Mouse (Mus musculus) midbrain, embryonic 16.5 days (tissue): ENCODE measurements around the gene Lce3e. TPM values are rescaled to one million over a fixed set of nuclear protein-coding genes. Genes with fewer than 3 reads are reported as not detected.

Source experiments
- ATAC-seq: fragments of 200-750 bp; cut with Nextera tagmentation; 2 replicates; pipeline ENCODE4 v1.8.0; 2017; ENCODE audit warnings: moderate TSS enrichment
- H3K27ac ChIP-seq: fragments of 300-500 bp; sonication (generic); 2 replicates; pipeline ENCODE4 v1.5.1; 2014; ENCODE audit warnings: mild to moderate bottlenecking, low read length, mixed read lengths
- H3K27me3 ChIP-seq: fragments of 300-500 bp; sonication (generic); 2 replicates; pipeline ENCODE4 v1.6.1; 2014; ENCODE audit warnings: low read depth, low read length, mixed read lengths; ENCODE audit not compliant: control insufficient read depth, insufficient read depth
- H3K36me3 ChIP-seq: fragments of 300-500 bp; sonication (generic); 2 replicates; pipeline ENCODE4 v1.6.1; 2014; ENCODE audit warnings: mild to moderate bottlenecking, low read length, moderate library complexity, mixed read lengths; ENCODE audit not compliant: control insufficient read depth, insufficient read depth
- H3K4me1 ChIP-seq: fragments of 300-500 bp; sonication (generic); 2 replicates; pipeline ENCODE4 v1.6.1; 2014; ENCODE audit warnings: mild to moderate bottlenecking, low read length, mixed read lengths; ENCODE audit not compliant: control insufficient read depth, insufficient read depth
- H3K4me2 ChIP-seq: fragments of 300-500 bp; sonication (generic); 2 replicates; pipeline ENCODE4 v1.6.1; 2014; ENCODE audit warnings: mild to moderate bottlenecking, low read length, mixed read lengths
- H3K4me3 ChIP-seq: fragments of 300-500 bp; sonication (generic); 2 replicates; pipeline ENCODE4 v1.5.1; 2014; ENCODE audit warnings: low read depth, mild to moderate bottlenecking, low read length, moderate library complexity, mixed read lengths
- H3K9ac ChIP-seq: fragments of 300-500 bp; sonication (generic); 2 replicates; pipeline ENCODE4 v1.6.1; 2014; ENCODE audit warnings: low read depth, low read length, mixed read lengths
- H3K9me3 ChIP-seq: fragments of 300-500 bp; sonication (generic); replicated peaks from 2 replicates; pipeline ENCODE4 v1.6.1; 2014; ENCODE audit warnings: mild to moderate bottlenecking, low read length, mixed read lengths; ENCODE audit not compliant: control insufficient read depth, poor library complexity, severe bottlenecking
- WGBS: fragments of 180-500 bp; shearing (Covaris S2); extraction: QIAGEN DNeasy Blood & Tissue Kit; methylation state at CpG from one replicate; pipeline ENCODE4 v1.1.7; 2014; 5-methylcytosine and 5-hydroxymethylcytosine counted together
- polyA plus RNA-seq: library from polyadenylated mRNA; unstranded; fragments of >200 nt; fragmentation: Nextera tagmentation; extraction: Ambion mirVana; gene quantifications from 2 replicates; pipeline ENCODE4 v1.2.1, GENCODE M21; 2015

Lce3e gene
- polyA plus RNA-seq, 1 experiment from 2014 or later: not detected

- Histone ChIP-seq H3K27me3 (no peaks in the 10 kb centered on the region), H3K27ac (no peak overlapping the region), H3K4me1 (no peaks in the 10 kb centered on the region), H3K4me2 (no peak overlapping the region), H3K4me3 (no peak overlapping the region), H3K36me3 (no peaks in the 10 kb centered on the region), H3K9me3 (no peaks in the 10 kb centered on the region), H3K9ac (no peak overlapping the region)
- WGBS: 88% methylated on average over 3 of the region's 3 CpGs
- no peak for ATAC-seq
Observed at GRCm38 (mm10) chr3:93000621-93001020, 33.8 kb downstream of the Lce3e start.

- Histone ChIP-seq H3K4me3 (no peak overlapping the region), H3K27me3 (no peaks in the 10 kb centered on the region), H3K9me3 (no peaks in the 10 kb centered on the region), H3K4me2 (no peak overlapping the region), H3K36me3 (no peaks in the 10 kb centered on the region), H3K9ac (no peak overlapping the region), H3K27ac (no peak overlapping the region), H3K4me1 (no peaks in the 10 kb centered on the region)
- ATAC-seq: no peak
- WGBS: 74% methylated on average over 4 of the region's 4 CpGs
Observed at GRCm38 (mm10) chr3:93002843-93003242, 36.0 kb downstream of the Lce3e start.

GRCm38 (mm10) chr3:93014378-93014801, 47.5 kb downstream of the Lce3e start:
- H3K27ac ChIP-seq: peak overlapping the region; percentile 63
- H3K9me3 ChIP-seq: no peaks in the 10 kb centered on the region
- ATAC-seq: peak; percentile 92
- peak overlapping the region; percentile 54 for H3K4me3 ChIP-seq
- no peaks in the 10 kb centered on the region for H3K36me3 ChIP-seq
- peak overlapping the region; percentile 68 for H3K9ac ChIP-seq
- no peaks in the 10 kb centered on the region for H3K27me3 ChIP-seq
- H3K4me2 ChIP-seq: peak overlapping the region; percentile 75
- H3K4me1 ChIP-seq: peaks cover 6% of the 10 kb centered on the region; the same call in 1 of the 2 replicates
- 0% methylated on average over 24 of the region's 24 CpGs for WGBS

- H3K4me2 ChIP-seq: peak overlapping the region; percentile 75
- no peaks in the 10 kb centered on the region for H3K9me3 ChIP-seq
- H3K9ac ChIP-seq: peak overlapping the region; percentile 68
- peaks cover 6% of the 10 kb centered on the region; the same call in 1 of the 2 replicates for H3K4me1 ChIP-seq
- ATAC-seq: peak; percentile 65
- H3K36me3 ChIP-seq: no peaks in the 10 kb centered on the region
- H3K27me3 ChIP-seq: no peaks in the 10 kb centered on the region
- WGBS: 13% methylated on average over 5 of the region's 5 CpGs
- H3K4me3 ChIP-seq: peak overlapping the region; percentile 54
- H3K27ac ChIP-seq: peak overlapping the region; percentile 63; the same call in 1 of the 2 replicates
Observed at GRCm38 (mm10) chr3:93014871-93015270, 48.0 kb downstream of the Lce3e start.

GRCm38 (mm10) chr3:93015460-93016104, 48.7 kb downstream of the Lce3e start, which contains the start of gene Crct1:
Crct1 (minus strand) TSS chr3:93015687.
- peak within 1 kb of the TSS; percentile 75 for H3K4me2 ChIP-seq
- H3K36me3 ChIP-seq: no peaks in the 10 kb centered on the region
- H3K9me3 ChIP-seq: no peaks in the 10 kb centered on the region
- WGBS: 53% methylated on average over 4 of the region's 4 CpGs
- peak within 1 kb of the TSS; percentile 54 for H3K4me3 ChIP-seq
- H3K27me3 ChIP-seq: no peaks in the 10 kb centered on the region
- H3K27ac ChIP-seq: peak within 1 kb of the TSS; percentile 63
- H3K9ac ChIP-seq: peak within 1 kb of the TSS; percentile 68
- peak; percentile 19; the same call in 1 of the 2 replicates for ATAC-seq
- peaks cover 6% of the 10 kb centered on the region; the same call in 1 of the 2 replicates for H3K4me1 ChIP-seq

Other genes starting within 250 kb of the Lce3e start
- gene Lce1f, start 246.7 kb upstream of the Lce3e start, polyA plus RNA-seq: not detected in 2 replicates
- gene Gm38119, start 228.0 kb upstream of the Lce3e start, polyA plus RNA-seq: not detected in 2 replicates
- not detected in 2 replicates for gene Lce1g, start 214.7 kb upstream of the Lce3e start, polyA plus RNA-seq
- gene Lce1h, start 202.0 kb upstream of the Lce3e start, polyA plus RNA-seq: not detected in 2 replicates
- gene Lce1i, start 188.2 kb upstream of the Lce3e start, polyA plus RNA-seq: not detected in 2 replicates
- gene Lce1j, start 176.5 kb upstream of the Lce3e start, polyA plus RNA-seq: not detected in 2 replicates
- not detected in 2 replicates for gene Lce1k, start 159.2 kb upstream of the Lce3e start, polyA plus RNA-seq
- gene Kprp, start 139.8 kb upstream of the Lce3e start, polyA plus RNA-seq: not detected in 2 replicates
- gene Lce1l, start 115.8 kb upstream of the Lce3e start, polyA plus RNA-seq: not detected in 2 replicates
- gene 2310050C09Rik, start 96.8 kb upstream of the Lce3e start, polyA plus RNA-seq: not detected in 2 replicates
- gene Lce3a, start 40.8 kb upstream of the Lce3e start, polyA plus RNA-seq: not detected in 2 replicates
- not detected in 2 replicates for gene Lce3b, start 34.1 kb upstream of the Lce3e start, polyA plus RNA-seq
- gene Lce3c, start 22.6 kb upstream of the Lce3e start, polyA plus RNA-seq: not detected in 2 replicates
- not detected in 2 replicates for gene Lce3d, start 9.7 kb upstream of the Lce3e start, polyA plus RNA-seq
- not detected in 2 replicates for gene Lce3f, start 25.2 kb downstream of the Lce3e start, polyA plus RNA-seq
- gene Crct1, start 48.6 kb downstream of the Lce3e start, polyA plus RNA-seq: 1.4 and 1.5 TPM in 2 replicates
- gene Lce1m, start 52.0 kb downstream of the Lce3e start, polyA plus RNA-seq: not detected in 2 replicates
- gene Gm4858, start 101.8 kb downstream of the Lce3e start, polyA plus RNA-seq: not detected in 2 replicates
- not detected in 2 replicates for gene Crnn, start 177.7 kb downstream of the Lce3e start, polyA plus RNA-seq
- gene Flg2, start 230.2 kb downstream of the Lce3e start, polyA plus RNA-seq: not detected in 2 replicates